Mouse (Mus musculus): ENCODE data around the gene Rap2a.

The Rap2a gene

GRCm38 (mm10) chr14:120477982-120478568, at the start of gene Rap2a:
Gene Rap2a (plus strand): TSS chr14:120478444.
- peak; percentile 95 for DNase-seq (ENCODE audit: low read depth)

GRCm38 (mm10) chr14:120428497-120428896, 49.7 kb upstream of the Rap2a start:
- DNase-seq (ENCODE audit: low read depth), result no peak

DNA sequence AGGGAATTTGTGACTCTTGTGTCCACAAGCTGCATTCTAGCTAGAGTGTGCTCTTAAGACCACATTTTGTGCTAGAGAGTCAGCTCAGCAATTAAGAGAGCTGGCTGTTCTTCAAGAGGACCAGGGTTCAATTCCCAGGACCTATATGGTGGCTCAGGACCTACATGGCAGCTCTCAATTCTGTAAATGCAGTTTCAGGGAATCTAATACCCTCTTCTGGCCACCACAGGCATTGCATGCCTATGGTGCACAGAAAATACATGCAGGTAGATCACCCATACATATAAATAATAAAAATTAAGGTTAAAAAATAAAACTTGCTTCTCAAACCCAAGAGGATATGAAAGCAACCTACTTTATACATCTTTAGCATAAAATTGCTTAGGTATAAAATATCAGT, 45.5 kb upstream of the Rap2a start:
- DNase-seq (ENCODE audit: low read depth), result peak; percentile 20

- peak; percentile 81 for DNase-seq (ENCODE audit: low read depth)
Observed at GRCm38 (mm10) chr14:120433931-120434398, 44.3 kb upstream of the Rap2a start.

- peak; percentile 21 for DNase-seq (ENCODE audit: low read depth)
Observed at GRCm38 (mm10) chr14:120434831-120435230, 43.4 kb upstream of the Rap2a start.

DNA sequence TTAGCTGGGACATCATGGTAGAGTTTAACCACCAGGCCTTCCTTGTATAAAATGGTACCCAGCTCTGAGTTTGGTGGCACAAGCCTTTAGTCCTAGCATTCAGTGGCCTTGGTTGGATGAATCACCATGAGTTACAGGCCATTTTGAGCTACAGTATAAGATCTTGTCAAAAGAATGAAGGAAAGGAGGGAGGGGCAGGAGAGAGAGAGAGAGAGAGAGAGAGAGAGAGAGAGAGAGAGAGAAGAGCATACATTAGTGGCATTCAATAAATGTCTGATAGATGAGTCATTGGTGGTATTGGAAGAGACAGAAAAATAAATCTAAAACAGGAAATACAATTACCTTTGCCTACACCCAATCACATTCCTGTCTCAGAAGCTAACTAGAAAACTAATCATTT, 37.5 kb upstream of the Rap2a start:
- no peak for DNase-seq (ENCODE audit: low read depth)

DNA sequence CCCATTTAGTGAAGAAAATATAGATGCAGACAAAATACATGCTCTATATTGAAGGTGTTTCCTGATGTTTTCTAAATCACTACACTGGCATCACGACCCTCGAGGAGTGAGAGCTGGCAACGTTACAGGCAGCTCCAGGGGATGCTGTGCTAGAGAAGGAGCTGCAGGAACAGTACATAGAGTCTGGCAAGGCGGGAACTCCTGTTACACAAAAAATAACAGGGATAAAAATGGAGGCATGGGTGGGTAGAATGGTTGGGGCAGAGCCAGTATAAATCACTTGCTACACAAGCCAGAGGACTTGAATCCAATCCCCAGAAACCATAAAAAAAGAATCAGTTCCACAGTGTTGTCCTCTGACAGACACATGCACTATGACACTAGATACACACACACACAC, 37.0 kb upstream of the Rap2a start:
- no peak for DNase-seq (ENCODE audit: low read depth)

GRCm38 (mm10) chr14:120441836-120442235, 36.4 kb upstream of the Rap2a start:
- peak; percentile 13 for DNase-seq (ENCODE audit: low read depth)

DNA sequence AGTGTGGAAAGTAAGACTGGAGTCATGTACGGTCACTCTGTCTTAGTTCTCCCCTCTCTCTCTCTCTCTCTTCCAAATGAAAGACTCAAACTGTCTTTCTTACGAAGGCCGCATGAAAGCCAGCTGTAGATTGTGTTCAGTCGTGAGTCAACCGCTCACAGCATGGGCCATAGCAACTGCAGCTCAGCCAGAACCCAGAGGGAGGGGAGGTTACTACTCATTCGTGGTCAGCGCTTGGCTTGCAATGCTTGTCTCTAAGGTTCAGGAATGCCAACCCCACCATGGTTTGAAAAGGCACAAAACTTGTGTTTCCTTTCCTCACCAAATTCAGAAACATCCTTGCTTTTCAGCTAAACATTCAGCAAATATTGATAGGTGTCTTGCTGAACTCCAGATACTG, 24.0 kb upstream of the Rap2a start:
- peak; percentile 59 for DNase-seq (ENCODE audit: low read depth)

DNA sequence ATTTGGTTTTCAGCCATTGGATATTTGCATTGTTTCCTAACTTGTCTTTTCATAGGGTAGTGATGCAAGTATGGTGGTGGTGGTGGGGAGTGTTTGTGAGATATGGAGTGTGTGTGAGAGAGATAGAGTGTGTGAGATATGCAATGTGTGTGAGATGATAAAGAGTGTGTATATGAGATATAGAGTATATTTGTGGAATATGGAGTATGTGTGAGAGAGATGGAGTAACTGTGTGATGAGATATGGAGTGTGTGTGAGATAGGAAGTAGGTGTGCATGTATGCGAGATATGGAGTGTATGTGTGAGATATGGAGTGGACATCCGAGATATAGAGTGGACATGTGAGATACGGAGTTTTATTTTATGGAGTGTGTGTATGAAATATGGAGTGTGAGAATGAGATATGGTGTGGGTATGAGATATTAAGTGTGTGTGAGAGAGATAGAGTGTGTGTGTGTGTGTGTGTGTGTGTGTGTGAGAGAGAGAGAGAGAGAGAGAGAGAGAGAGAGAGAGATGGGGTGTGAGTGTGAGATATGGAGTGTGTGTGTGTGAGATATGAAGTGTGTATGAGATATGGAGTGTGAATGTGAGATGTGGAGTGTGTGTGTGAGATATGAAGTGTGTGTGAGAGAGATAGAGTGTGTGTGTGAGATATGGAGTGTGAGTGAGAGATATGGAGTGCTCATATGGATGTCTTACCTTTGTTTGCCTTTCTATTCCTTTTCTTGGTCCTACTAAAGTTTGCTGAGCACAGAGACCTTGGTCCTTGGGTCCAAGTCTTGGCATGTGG, 14.1 kb upstream of the Rap2a start:
- no peak for DNase-seq (ENCODE audit: low read depth)

DNA sequence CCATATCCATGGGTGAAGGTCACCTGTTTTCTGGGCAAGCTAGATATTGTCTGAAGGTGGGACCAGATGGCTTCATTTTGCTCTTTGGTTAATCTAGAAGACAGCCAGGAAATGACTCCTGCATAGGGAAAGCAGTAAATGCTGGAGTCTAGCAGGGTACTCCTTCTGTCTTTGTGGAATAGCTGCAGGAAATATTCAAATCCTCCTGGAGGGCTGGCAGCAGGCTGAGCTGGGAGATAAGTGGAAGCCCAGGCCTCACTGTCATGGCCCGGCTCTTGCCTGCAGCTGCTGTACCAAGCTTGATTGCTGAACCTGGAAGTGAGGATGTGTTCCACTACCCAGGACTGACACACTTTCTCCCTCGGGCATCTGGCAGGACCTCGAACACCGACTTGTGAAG, 11.4 kb upstream of the Rap2a start:
- DNase-seq (ENCODE audit: low read depth), result no peak

DNA sequence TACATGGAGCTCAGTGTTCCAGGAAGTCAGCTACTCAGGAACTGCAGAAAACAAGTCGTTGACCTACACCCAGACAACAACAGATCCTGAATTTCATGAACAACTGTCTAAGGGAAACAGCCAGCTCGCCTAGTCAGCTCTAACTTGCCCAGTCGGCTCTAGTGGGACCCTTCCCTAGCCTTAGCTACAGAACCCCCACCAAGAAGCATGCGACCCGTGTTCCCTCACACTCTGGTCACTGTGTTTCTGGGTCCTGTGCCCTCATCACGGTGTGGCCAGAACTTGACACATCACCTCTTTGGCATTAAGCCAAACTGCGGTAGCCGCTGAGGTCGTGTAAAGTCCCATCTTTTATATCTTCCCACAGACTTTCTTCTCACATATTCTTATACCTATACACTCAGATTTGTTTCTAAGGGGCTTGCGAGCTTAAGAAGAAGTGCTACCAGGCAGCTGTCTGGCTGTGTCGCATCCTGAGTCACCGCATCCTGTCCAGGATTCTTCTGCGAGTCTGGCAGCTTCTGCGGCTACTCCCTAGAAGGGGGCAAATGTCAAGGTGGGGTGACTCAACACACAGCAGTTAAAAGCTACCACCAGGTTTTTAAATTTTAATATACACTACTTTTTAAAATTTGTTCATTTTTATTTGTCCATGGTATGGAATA, 9.0 kb upstream of the Rap2a start:
- peak; percentile 68 for DNase-seq (ENCODE audit: low read depth)

GRCm38 (mm10) chr14:120476186-120476697, 2.0 kb upstream of the Rap2a start:
- DNase-seq (ENCODE audit: low read depth), result peak; percentile 53

GRCm38 (mm10) chr14:120477288-120477981, 809 bp upstream of the Rap2a start:
- peak; percentile 98 for DNase-seq (ENCODE audit: low read depth)

DNA sequence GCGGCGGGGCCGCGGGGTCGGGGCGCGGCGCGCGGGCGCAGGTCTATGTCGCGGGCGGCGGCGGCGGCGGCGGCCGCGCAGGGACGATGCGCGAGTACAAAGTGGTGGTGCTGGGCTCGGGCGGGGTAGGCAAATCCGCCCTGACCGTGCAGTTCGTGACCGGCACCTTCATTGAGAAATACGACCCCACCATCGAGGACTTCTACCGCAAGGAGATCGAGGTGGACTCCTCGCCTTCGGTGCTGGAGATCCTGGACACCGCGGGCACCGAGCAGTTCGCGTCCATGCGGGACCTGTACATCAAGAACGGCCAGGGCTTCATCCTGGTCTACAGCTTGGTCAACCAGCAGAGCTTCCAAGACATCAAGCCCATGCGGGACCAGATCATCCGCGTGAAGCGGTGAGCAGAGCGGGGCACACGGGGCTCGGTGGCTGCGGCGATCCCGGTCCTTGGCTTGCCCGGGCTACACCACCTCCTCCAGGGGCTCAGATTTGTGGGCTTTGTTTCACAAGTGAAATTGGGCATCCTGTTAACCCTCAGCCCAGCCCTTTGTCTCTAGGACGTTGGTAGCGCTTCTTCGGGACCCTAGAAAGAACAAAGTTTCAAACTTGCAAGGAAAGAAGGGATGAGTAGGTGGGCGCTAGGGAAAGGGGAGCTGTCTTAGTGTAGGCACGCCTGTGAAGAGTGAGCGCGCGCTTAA, 547 bp downstream of the Rap2a start:
- no peak for DNase-seq (ENCODE audit: low read depth)

GRCm38 (mm10) chr14:120480341-120480900, 2.2 kb downstream of the Rap2a start:
- peak; percentile 52 for DNase-seq (ENCODE audit: low read depth)

GRCm38 (mm10) chr14:120480927-120481326, 2.7 kb downstream of the Rap2a start:
- DNase-seq (ENCODE audit: low read depth), result no peak

- DNase-seq (ENCODE audit: low read depth), result no peak
Observed at GRCm38 (mm10) chr14:120484561-120484960, 6.3 kb downstream of the Rap2a start.

DNA sequence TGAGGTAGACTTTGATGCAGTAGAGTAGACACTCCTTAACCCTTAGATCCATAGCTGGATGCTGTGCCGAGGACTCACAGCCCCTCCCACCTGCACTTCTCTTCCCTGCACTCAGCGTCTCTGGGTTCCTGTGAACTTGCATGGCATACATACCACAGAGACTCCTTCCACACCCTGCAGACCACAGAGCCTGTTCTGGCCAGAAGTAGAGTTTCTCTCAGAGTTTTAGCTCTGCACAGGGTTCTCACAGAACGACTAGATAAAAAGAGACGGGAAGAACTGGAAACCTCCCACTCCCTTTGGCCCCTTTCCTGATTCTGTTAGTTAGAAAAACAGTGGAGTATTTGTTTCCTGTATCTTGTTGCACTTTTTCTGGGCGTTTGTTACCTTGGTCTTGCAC, 18.0 kb downstream of the Rap2a start:
- DNase-seq (ENCODE audit: low read depth), result no peak

DNA sequence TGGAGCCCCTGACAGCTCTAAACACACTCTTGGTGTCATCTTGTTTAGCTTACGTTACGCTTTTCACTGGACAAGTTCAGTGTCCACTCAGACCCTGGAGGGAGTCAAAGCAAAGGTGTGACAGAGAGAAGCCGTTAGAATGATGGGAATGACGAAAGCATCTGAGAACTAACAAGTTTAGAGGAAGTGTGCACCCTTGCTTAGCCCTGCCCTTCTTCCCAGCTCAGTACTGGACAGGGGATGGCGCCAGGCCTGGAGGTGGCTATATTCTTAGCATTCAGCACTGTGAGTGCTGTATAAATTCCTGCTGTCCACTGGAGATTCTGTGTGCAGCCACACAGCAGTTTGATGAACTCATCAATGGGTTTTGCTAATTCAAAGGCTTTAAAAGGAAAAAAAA, 18.6 kb downstream of the Rap2a start:
- no peak for DNase-seq (ENCODE audit: low read depth)

GRCm38 (mm10) chr14:120499096-120499495, 20.9 kb downstream of the Rap2a start:
- DNase-seq (ENCODE audit: low read depth), result no peak

All from NIH3T3 (cell line).